Mouse (Mus musculus) forebrain, embryonic 16.5 days (tissue): ENCODE measurements at regions not wholly inside any gene's neighbourhood (a gene's known extent, or its start where the extent isn't known, plus 50 kb on each side); places are given as distances from the start of the nearest gene placed in this dataset.

Experiments
- ATAC-seq: fragments of 200-750 bp; cut with Nextera tagmentation; 2 replicates; pipeline ENCODE4 v1.8.0; 2017; ENCODE audit warnings: mild to moderate bottlenecking, moderate library complexity
- H3K27ac ChIP-seq: fragments of 300-500 bp; sonication (generic); 2 replicates; pipeline ENCODE4 v1.5.1; 2014; ENCODE audit warnings: low read length, control low read depth
- H3K27me3 ChIP-seq: fragments of 300-500 bp; sonication (generic); replicated peaks from 2 replicates; pipeline ENCODE4 v1.6.1; 2014; ENCODE audit warnings: low read length; ENCODE audit not compliant: control insufficient read depth, insufficient read depth
- H3K36me3 ChIP-seq: fragments of 300-500 bp; sonication (generic); 2 replicates; pipeline ENCODE4 v1.6.1; 2014; ENCODE audit not compliant: control insufficient read depth, insufficient read depth
- H3K4me1 ChIP-seq: fragments of 300-500 bp; sonication (generic); replicated peaks from 2 replicates; pipeline ENCODE4 v1.6.1; 2014; ENCODE audit warnings: low read length; ENCODE audit not compliant: control insufficient read depth, insufficient read depth
- H3K4me2 ChIP-seq: fragments of 300-500 bp; sonication (generic); 2 replicates; pipeline ENCODE4 v1.6.1; 2014; ENCODE audit warnings: mild to moderate bottlenecking, low read length, control low read depth
- H3K4me3 ChIP-seq: fragments of 300-500 bp; sonication (generic); replicated peaks from 2 replicates; pipeline ENCODE4 v1.5.1; 2014; ENCODE audit warnings: mild to moderate bottlenecking, low read length, control low read depth
- H3K9ac ChIP-seq: fragments of 300-500 bp; sonication (generic); replicated peaks from 2 replicates; pipeline ENCODE4 v1.6.1; 2014; ENCODE audit warnings: low read depth, low read length, control low read depth
- H3K9me3 ChIP-seq: fragments of 300-500 bp; sonication (generic); 2 replicates; pipeline ENCODE4 v1.6.1; 2016; ENCODE audit warnings: low read length; ENCODE audit not compliant: control insufficient read depth
- WGBS: fragments of 180-500 bp; shearing (Covaris S2); extraction: QIAGEN DNeasy Blood & Tissue Kit; methylation state at CpG from one replicate; pipeline ENCODE4 v1.1.7; 2014; 5-methylcytosine and 5-hydroxymethylcytosine counted together

GRCm38 (mm10) chr8:8991026-8991425 lies 300.7 kb upstream of the Arglu1 start:
- 86% methylated on average over 8 of the region's 8 CpGs for WGBS
- Histone ChIP-seq H3K36me3 (no peaks in the 10 kb centered on the region), H3K27me3 (no peaks in the 10 kb centered on the region), H3K9me3 (no peaks in the 10 kb centered on the region), H3K9ac (no peak overlapping the region), H3K4me3 (no peak overlapping the region), H3K27ac (no peak overlapping the region), H3K4me2 (no peak overlapping the region), H3K4me1 (peaks cover 29% of the 10 kb centered on the region)
- ATAC-seq = no peak

GRCm38 (mm10) chr8:8986068-8986467 lies 295.7 kb upstream of the Arglu1 start:
- H3K9me3 ChIP-seq = no peaks in the 10 kb centered on the region

GRCm38 (mm10) chr8:8985395-8985794 lies 295.1 kb upstream of the Arglu1 start:
- peak; percentile 5; the same call in 1 of the 2 replicates for ATAC-seq
- Histone ChIP-seq H3K4me3 (no peak overlapping the region), H3K9ac (no peak overlapping the region), H3K27ac (no peak overlapping the region), H3K4me1 (peaks cover 8% of the 10 kb centered on the region), H3K4me2 (no peak overlapping the region), H3K9me3 (no peaks in the 10 kb centered on the region), H3K36me3 (no peaks in the 10 kb centered on the region), H3K27me3 (no peaks in the 10 kb centered on the region)
- WGBS = 88% methylated on average over 13 of the region's 13 CpGs

More at GRCm38 (mm10) chr8:8986068-8986467, 295.7 kb upstream of the Arglu1 start:
- Histone ChIP-seq H3K4me3 (no peak overlapping the region), H3K4me1 (peaks cover 8% of the 10 kb centered on the region), H3K27ac (no peak overlapping the region), H3K36me3 (no peaks in the 10 kb centered on the region), H3K9ac (no peak overlapping the region), H3K27me3 (no peaks in the 10 kb centered on the region), H3K4me2 (no peak overlapping the region)
- no peak for ATAC-seq
- WGBS = 83% methylated on average over 9 of the region's 9 CpGs

GRCm38 (mm10) chr8:8984829-8985251 lies 294.5 kb upstream of the Arglu1 start:
- Histone ChIP-seq H3K27me3 (no peaks in the 10 kb centered on the region), H3K9me3 (no peaks in the 10 kb centered on the region), H3K36me3 (no peaks in the 10 kb centered on the region), H3K4me2 (peak overlapping the region; percentile 32), H3K4me1 (peaks cover 8% of the 10 kb centered on the region), H3K9ac (0 out of 2 replicates have a peak overlapping the region, but pooled peaks have one; percentile 39), H3K4me3 (no peak overlapping the region; the same call in 1 of the 2 replicates), H3K27ac (peak overlapping the region; percentile 28; the same call in 1 of the 2 replicates)
- peak; percentile 37 for ATAC-seq
- WGBS = 28% methylated on average over 11 of the region's 11 CpGs

GRCm38 (mm10) chr8:8984159-8984828 lies 294.0 kb upstream of the Arglu1 start:
- H3K4me1 ChIP-seq = peaks cover 8% of the 10 kb centered on the region
- H3K9me3 ChIP-seq = no peaks in the 10 kb centered on the region
- H3K4me2 ChIP-seq = peak overlapping the region; percentile 32
- 12% methylated on average over 13 of the region's 13 CpGs for WGBS
- peak overlapping the region; percentile 28; the same call in 1 of the 2 replicates for H3K27ac ChIP-seq
- H3K36me3 ChIP-seq = no peaks in the 10 kb centered on the region
- no peak overlapping the region for H3K9ac ChIP-seq
- peak; percentile 75 for ATAC-seq
- no peak overlapping the region; the same call in 1 of the 2 replicates for H3K4me3 ChIP-seq
- H3K27me3 ChIP-seq = no peaks in the 10 kb centered on the region

GRCm38 (mm10) chr8:8983133-8983661 lies 292.9 kb upstream of the Arglu1 start:
- H3K9ac ChIP-seq = no peak overlapping the region
- ATAC-seq = no peak
- no peak overlapping the region for H3K4me3 ChIP-seq
- H3K4me1 ChIP-seq = peaks cover 8% of the 10 kb centered on the region
- no peaks in the 10 kb centered on the region for H3K36me3 ChIP-seq
- no peaks in the 10 kb centered on the region for H3K27me3 ChIP-seq
- H3K4me2 ChIP-seq = no peak overlapping the region
- 69% methylated on average over 5 of the region's 5 CpGs for WGBS
- H3K27ac ChIP-seq = no peak overlapping the region
- H3K9me3 ChIP-seq = no peaks in the 10 kb centered on the region

GRCm38 (mm10) chr8:8978969-8979368 lies 288.6 kb upstream of the Arglu1 start:
- Histone ChIP-seq H3K36me3 (no peaks in the 10 kb centered on the region), H3K27ac (no peak overlapping the region), H3K4me1 (no peaks in the 10 kb centered on the region), H3K9ac (no peak overlapping the region), H3K4me2 (no peak overlapping the region), H3K27me3 (no peaks in the 10 kb centered on the region), H3K4me3 (no peak overlapping the region), H3K9me3 (no peaks in the 10 kb centered on the region)
- ATAC-seq = no peak
- WGBS = 64% methylated on average over 1 of the region's 1 CpGs

GRCm38 (mm10) chr8:8973769-8974168 lies 283.4 kb upstream of the Arglu1 start:
- H3K36me3 ChIP-seq = no peaks in the 10 kb centered on the region
- H3K27ac ChIP-seq = no peak overlapping the region
- no peak overlapping the region for H3K9ac ChIP-seq
- no peak for ATAC-seq
- no peak overlapping the region for H3K4me2 ChIP-seq
- WGBS = 69% methylated on average over 6 of the region's 6 CpGs
- no peak overlapping the region for H3K4me3 ChIP-seq
- H3K27me3 ChIP-seq = no peaks in the 10 kb centered on the region
- no peaks in the 10 kb centered on the region for H3K9me3 ChIP-seq
- H3K4me1 ChIP-seq = no peaks in the 10 kb centered on the region

- Histone ChIP-seq H3K9me3 (no peaks in the 10 kb centered on the region), H3K4me2 (no peak overlapping the region), H3K36me3 (no peaks in the 10 kb centered on the region), H3K4me1 (no peaks in the 10 kb centered on the region), H3K27ac (no peak overlapping the region), H3K9ac (no peak overlapping the region), H3K27me3 (no peaks in the 10 kb centered on the region), H3K4me3 (no peak overlapping the region)
- WGBS = 76% methylated on average over 6 of the region's 6 CpGs
- no peak for ATAC-seq
Observed at GRCm38 (mm10) chr8:8973334-8973733, 283.0 kb upstream of the Arglu1 start.
